Mouse (Mus musculus) spleen, adult 2 months (tissue): ENCODE results near the gene Gpd1l. TPM values are rescaled to one million over a fixed set of nuclear protein-coding genes. Genes with fewer than 3 reads are reported as not detected.
"Not testable (repeated sequence)": the region's sequence is repeated elsewhere in the genome, so short reads cannot be mapped to it uniquely, and the experiment has no call there.

Source experiments
- DNase-seq, 2 experiments: peaks; one replicate each; pipeline versions ENCODE4 v3.0.0 to v3.0.0-alpha.2; 2012 to 2021; ENCODE audit warnings: low spot score in 2 of 2, low read depth in 1 of 2
- H3K27ac ChIP-seq: fragments of 200-500 bp; 2 replicates; pipeline ENCODE4 v1.5.1; 2012; ENCODE audit warnings: low read length, inconsistent platforms; ENCODE audit not compliant: insufficient read depth
- H3K27me3 ChIP-seq: fragments of 200-500 bp; 2 replicates; pipeline ENCODE4 v1.6.1; 2012; ENCODE audit warnings: mild to moderate bottlenecking, moderate library complexity, low read length, inconsistent platforms; ENCODE audit not compliant: control insufficient read depth, insufficient read depth
- H3K36me3 ChIP-seq: fragments of 200-500 bp; 2 replicates; pipeline ENCODE4 v1.6.1; 2012; ENCODE audit warnings: mild to moderate bottlenecking, low read length, inconsistent platforms; ENCODE audit not compliant: control insufficient read depth, insufficient read depth
- H3K4me1 ChIP-seq: fragments of 200-500 bp; 2 replicates; pipeline ENCODE4 v1.6.1; 2011; ENCODE audit warnings: inconsistent platforms; ENCODE audit not compliant: control insufficient read depth, insufficient read depth, insufficient read length
- H3K4me3 ChIP-seq: fragments of 200-500 bp; 2 replicates; pipeline ENCODE4 v1.5.1; 2011; ENCODE audit warnings: mild to moderate bottlenecking, inconsistent platforms; ENCODE audit not compliant: insufficient read depth, insufficient read length; ENCODE audit errors: extremely low read depth
- CTCF ChIP-seq: fragments of 200-500 bp; IDR thresholded peaks from 2 replicates; pipeline ENCODE4 v1.5.1; 2011; ENCODE audit warnings: mild to moderate bottlenecking, inconsistent platforms; ENCODE audit not compliant: insufficient read depth, insufficient read length, insufficient replicate concordance; ENCODE audit errors: extremely low read depth
- POLR2A ChIP-seq: fragments of 200-500 bp; IDR thresholded peaks from 2 replicates; pipeline ENCODE4 v1.6.1; 2011; ENCODE audit warnings: low read depth, low read length, inconsistent platforms
- WGBS: fragments of 180-500 bp; shearing (Covaris S2); methylation state at CpG from one replicate; pipeline ENCODE4 v1.1.7; 2018; 5-methylcytosine and 5-hydroxymethylcytosine counted together
- polyA plus RNA-seq: library from polyadenylated mRNA; depleted of rRNA; stranded (reverse); fragments of >200 nt; gene quantifications from 2 replicates; pipeline ENCODE4 v1.2.3, GENCODE M21; 2012; rRNA removed

Gene Gpd1l
- polyA plus RNA-seq, result 25.7 and 29.1 TPM in 2 replicates

GRCm38 (mm10) chr9:114933723-114934171, at the start of gene Gpd1l:
Gpd1l (minus strand) TSS chr9:114933987.
- H3K4me3 ChIP-seq, result peak within 1 kb of the TSS; percentile 83
- WGBS, result 1% methylated on average over 30 of the region's 30 CpGs
- H3K27me3 ChIP-seq, result no peaks in the 10 kb centered on the region
- H3K27ac ChIP-seq, result peak within 1 kb of the TSS; percentile 86
- DNase-seq, result peak; percentile 78 to 98
- peaks cover 15% of the 10 kb centered on the region; the same call in 1 of the 2 replicates for H3K4me1 ChIP-seq
- no peaks in the 10 kb centered on the region for H3K36me3 ChIP-seq
- TF ChIP-seq POLR2A, result peak; percentile 88
- TF ChIP-seq CTCF, result no peak

DNA sequence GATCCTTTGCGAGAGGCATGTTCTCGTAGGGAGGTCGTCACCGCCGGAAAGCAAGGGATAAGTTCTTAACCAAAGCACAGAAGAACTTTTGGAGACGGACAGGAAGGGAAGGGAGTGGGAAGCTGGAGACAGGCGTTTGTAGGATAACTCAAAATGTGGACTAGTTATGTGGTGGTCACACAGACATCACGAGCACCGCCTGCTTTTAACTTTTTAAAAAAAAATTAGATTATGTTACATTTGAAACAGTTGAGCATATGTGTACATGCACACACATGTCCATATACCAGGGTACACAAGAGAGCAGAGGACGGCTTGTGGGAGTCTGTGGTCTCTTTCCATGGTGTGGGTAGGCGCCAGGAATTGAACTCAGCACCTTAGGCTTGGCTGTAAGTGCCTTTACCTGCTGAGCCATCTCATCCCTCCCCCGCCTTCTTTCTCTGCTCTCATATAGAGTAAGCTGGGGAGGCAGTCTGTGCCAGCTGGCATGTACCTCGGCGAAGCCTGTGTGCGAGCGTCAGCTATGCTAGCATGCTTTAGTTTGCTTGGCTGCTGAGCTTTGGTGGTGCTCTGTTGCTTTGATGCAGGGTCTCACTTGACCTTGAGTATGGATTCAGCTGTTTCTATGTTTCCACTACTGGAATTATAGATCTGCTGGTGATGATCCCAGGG, 49.0 kb upstream of the Gpd1l start, which contains the start of gene Rps27rt:
Rps27rt (minus strand) TSS at position 51 of the 672 bp plus-strand sequence.
- DNase-seq, result no peak
- no peaks in the 10 kb centered on the region for H3K36me3 ChIP-seq
- H3K27ac ChIP-seq, result no peak within 1 kb of the TSS
- 90% methylated on average over 16 of the region's 16 CpGs for WGBS
- peaks cover 5% of the 10 kb centered on the region; the same call in 1 of the 2 replicates for H3K4me1 ChIP-seq
- TF ChIP-seq POLR2A, result no peak
- no peak for TF ChIP-seq CTCF
- no peak within 1 kb of the TSS for H3K4me3 ChIP-seq
- H3K27me3 ChIP-seq, result peaks cover 16% of the 10 kb centered on the region

GRCm38 (mm10) chr9:114979969-114980368, 46.2 kb upstream of the Gpd1l start:
- H3K4me3 ChIP-seq, result no peak overlapping the region
- 74% methylated on average over 6 of the region's 6 CpGs for WGBS
- H3K27me3 ChIP-seq, result peaks cover 17% of the 10 kb centered on the region
- H3K27ac ChIP-seq, result no peak overlapping the region
- no peak for DNase-seq
- H3K4me1 ChIP-seq, result peaks cover 5% of the 10 kb centered on the region; the same call in 1 of the 2 replicates
- TF ChIP-seq CTCF, result no peak
- TF ChIP-seq POLR2A, result no peak
- no peaks in the 10 kb centered on the region for H3K36me3 ChIP-seq

DNA sequence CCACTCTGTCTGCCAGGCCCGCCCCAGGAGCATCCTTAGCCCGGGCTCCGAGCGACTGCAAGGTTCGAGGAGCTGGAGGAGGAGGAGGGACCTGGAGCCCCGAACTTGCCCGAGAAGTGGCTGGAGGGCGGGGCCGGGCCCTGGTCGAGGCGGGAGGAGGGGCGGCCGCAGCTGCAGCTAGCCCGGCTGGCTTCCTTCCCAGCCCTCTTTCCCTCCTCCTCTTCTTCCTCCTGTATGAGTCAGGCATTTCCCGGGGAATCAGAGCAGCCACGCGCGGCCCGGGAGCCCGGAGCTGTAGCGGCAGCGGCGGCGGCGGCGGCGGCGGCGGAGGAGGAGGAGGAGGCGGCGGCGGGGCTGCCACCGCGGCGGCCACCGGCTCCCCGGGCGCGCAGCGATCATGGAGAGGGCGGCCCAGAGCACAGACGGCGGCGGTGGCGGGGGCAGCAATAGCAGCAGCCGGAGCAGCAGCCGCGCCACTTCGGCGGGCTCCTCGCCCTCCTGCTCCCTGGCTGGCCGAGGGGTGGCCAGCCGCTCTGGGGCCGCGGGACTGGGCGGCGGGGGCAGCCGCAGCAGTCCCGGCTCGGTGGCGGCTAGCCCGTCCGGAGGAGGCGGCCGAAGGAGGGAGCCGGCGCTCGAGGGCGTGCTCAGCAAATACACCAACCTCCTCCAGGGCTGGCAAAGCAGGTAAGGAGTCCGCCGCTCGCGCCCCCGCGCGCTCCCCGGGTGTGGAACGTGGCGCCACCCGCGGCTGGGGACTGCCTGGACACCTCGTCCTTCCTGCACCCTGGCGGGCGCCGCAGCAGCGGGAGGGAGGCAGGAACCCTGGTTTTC, 44.7 kb upstream of the Gpd1l start, which contains the start of gene Osbpl10:
Osbpl10 (plus strand) TSS at position 289 of the 831 bp plus-strand sequence.
- no peak for TF ChIP-seq CTCF
- no peak for TF ChIP-seq POLR2A
- peak in 1 of 2 experiments; percentile 6 for DNase-seq
- under 1% methylated on average over 61 of the region's 86 CpGs for WGBS

DNA sequence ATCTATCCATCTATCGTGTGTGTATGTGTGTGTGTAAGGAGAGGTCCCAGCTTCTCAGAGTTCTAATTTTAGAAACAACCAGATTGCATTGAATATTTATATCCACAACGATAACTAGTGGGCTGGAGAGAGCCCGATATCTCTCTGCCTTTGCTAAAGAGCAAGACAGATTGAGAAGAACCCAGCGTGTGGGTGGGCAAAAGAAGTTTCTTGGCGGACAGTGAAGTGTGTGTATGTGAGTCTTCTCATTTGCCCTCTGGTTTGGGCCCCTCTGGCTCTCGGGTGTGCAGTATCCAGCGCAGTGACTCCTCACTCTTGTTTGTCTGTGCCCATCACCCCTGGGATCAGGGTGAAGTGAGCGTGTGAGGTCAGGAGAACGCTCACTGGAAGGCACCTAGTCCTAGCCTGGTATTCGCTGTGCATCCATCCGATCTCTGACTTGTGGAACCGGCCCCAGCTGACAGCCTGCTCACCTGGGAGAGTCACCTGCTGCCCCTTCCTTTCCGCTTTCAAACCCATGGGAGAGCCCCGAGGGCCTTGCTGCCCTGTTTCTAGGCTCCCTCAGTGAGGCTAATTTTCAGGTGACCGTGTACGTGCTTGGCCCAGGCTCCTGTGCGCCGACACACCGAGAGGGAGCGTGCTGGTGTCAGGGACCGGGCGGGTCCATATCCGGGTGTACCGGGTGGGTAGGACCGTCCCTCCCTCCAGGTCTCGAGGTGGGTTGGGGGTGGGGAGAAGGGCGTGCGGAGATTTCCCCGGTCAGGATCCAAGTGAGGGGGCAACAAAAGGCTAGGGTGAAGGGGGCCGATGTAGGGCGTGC, 43.9 kb upstream of the Gpd1l start:
- WGBS, result 18% methylated on average over 31 of the region's 31 CpGs
- Histone ChIP-seq H3K27ac (no peak overlapping the region), H3K36me3 (no peaks in the 10 kb centered on the region), H3K4me1 (peaks cover 5% of the 10 kb centered on the region; the same call in 1 of the 2 replicates), H3K4me3 (peak overlapping the region; percentile 35; the same call in 1 of the 2 replicates), H3K27me3 (peaks cover 17% of the 10 kb centered on the region)
- no peak for DNase-seq
- TF ChIP-seq CTCF (no peak), POLR2A (no peak)

More for the DNA sequence above, 44.7 kb upstream of the Gpd1l start, which contains the start of gene Osbpl10:
- Histone ChIP-seq H3K4me1 (peaks cover 5% of the 10 kb centered on the region; the same call in 1 of the 2 replicates), H3K27ac (no peak within 1 kb of the TSS), H3K36me3 (no peaks in the 10 kb centered on the region), H3K27me3 (peaks cover 17% of the 10 kb centered on the region), H3K4me3 (peak within 1 kb of the TSS; percentile 35; the same call in 1 of the 2 replicates)

- not testable (repeated sequence) for H3K4me3 ChIP-seq, H3K27ac ChIP-seq, H3K4me1 ChIP-seq, H3K27me3 ChIP-seq, DNase-seq, H3K36me3 ChIP-seq
- WGBS, result 90% methylated on average over 7 of the region's 7 CpGs
Measured at GRCm38 (mm10) chr9:114966286-114966685, 32.5 kb upstream of the Gpd1l start.
